Mouse (Mus musculus) embryonic facial prominence, embryonic 15.5 days (tissue): Measurements from ENCODE around the gene Fsd1. TPM values are rescaled to one million over a fixed set of nuclear protein-coding genes. Genes with fewer than 3 reads are reported as not detected.
"Not testable (repeated sequence)": the region's sequence is repeated elsewhere in the genome, so short reads cannot be mapped to it uniquely, and the experiment has no call there.

Experiments used
- ATAC-seq: fragments of 200-750 bp; cut with Nextera tagmentation; 2 replicates; pipeline ENCODE4 v1.8.0; 2017; ENCODE audit warnings: low read depth, moderate TSS enrichment; ENCODE audit not compliant: insufficient number of reproducible peaks, low FRiP score, low TSS enrichment
- H3K27ac ChIP-seq: fragments of 300-500 bp; sonication (generic); replicated peaks from 2 replicates; pipeline ENCODE4 v1.5.1; 2015; ENCODE audit warnings: mild to moderate bottlenecking, inconsistent platforms
- H3K27me3 ChIP-seq: fragments of 300-500 bp; sonication (generic); 2 replicates; pipeline ENCODE4 v1.6.1; 2015; ENCODE audit warnings: inconsistent platforms
- H3K36me3 ChIP-seq: fragments of 300-500 bp; sonication (generic); 2 replicates; pipeline ENCODE4 v1.6.1; 2015; ENCODE audit warnings: mild to moderate bottlenecking, inconsistent platforms
- H3K4me1 ChIP-seq: fragments of 300-500 bp; sonication (generic); 2 replicates; pipeline ENCODE4 v1.6.1; 2015; ENCODE audit warnings: inconsistent platforms
- H3K4me2 ChIP-seq: fragments of 300-500 bp; sonication (generic); replicated peaks from 2 replicates; pipeline ENCODE4 v1.6.1; 2015; ENCODE audit warnings: mild to moderate bottlenecking, inconsistent platforms
- H3K4me3 ChIP-seq: fragments of 300-500 bp; sonication (generic); replicated peaks from 2 replicates; pipeline ENCODE4 v1.5.1; 2015; ENCODE audit warnings: mild to moderate bottlenecking, inconsistent platforms
- H3K9ac ChIP-seq: fragments of 300-500 bp; sonication (generic); 2 replicates; pipeline ENCODE4 v1.6.1; 2015; ENCODE audit warnings: inconsistent platforms
- H3K9me3 ChIP-seq: fragments of 300-500 bp; sonication (generic); replicated peaks from 2 replicates; pipeline ENCODE4 v1.6.1; 2016; ENCODE audit warnings: inconsistent platforms
- WGBS: fragments of 180-500 bp; shearing (Covaris S2); methylation state at CpG from one replicate; pipeline ENCODE4 v1.1.7; 2015; 5-methylcytosine and 5-hydroxymethylcytosine counted together
- polyA plus RNA-seq: library from polyadenylated mRNA; unstranded; fragments of >200 nt; fragmentation: Nextera tagmentation; extraction: Ambion mirVana; gene quantifications from 2 replicates; pipeline ENCODE4 v1.2.1, GENCODE M21; 2015

The Fsd1 gene
- 12.5 and 16.8 TPM in 2 replicates for polyA plus RNA-seq

GRCm38 (mm10) chr17:55986030-55986961, at the start of gene Fsd1:
TSS of gene Fsd1 (plus strand) at chr17:55986509.
- Histone ChIP-seq H3K27me3 (no peaks in the 10 kb centered on the region), H3K4me1 (peaks cover 12% of the 10 kb centered on the region), H3K36me3 (no peaks in the 10 kb centered on the region), H3K4me3 (peak within 1 kb of the TSS; percentile 53), H3K9me3 (no peaks in the 10 kb centered on the region), H3K27ac (no peak within 1 kb of the TSS), H3K4me2 (peak within 1 kb of the TSS; percentile 87), H3K9ac (peak within 1 kb of the TSS; percentile 16)
- ATAC-seq: peak; percentile 15; the same call in 1 of the 2 replicates
- WGBS: 7% methylated on average over 35 of the region's 35 CpGs

- 29% methylated on average over 10 of the region's 10 CpGs for WGBS
- not testable (repeated sequence) for H3K27me3 ChIP-seq, H3K4me1 ChIP-seq, H3K9me3 ChIP-seq, H3K9ac ChIP-seq
- Histone ChIP-seq H3K4me2 (peak overlapping the region; percentile 83), H3K4me3 (peak overlapping the region; percentile 54), H3K27ac (peak overlapping the region; percentile 96), H3K36me3 (peaks cover 16% of the 10 kb centered on the region; the same call in 1 of the 2 replicates)
- ATAC-seq: peak; percentile 48
These were observed 41.9 kb upstream of the Fsd1 start for GRCm38 (mm10) chr17:55944387-55944865.

GRCm38 (mm10) chr17:55944866-55945682, 41.2 kb upstream of the Fsd1 start:
- Histone ChIP-seq H3K9ac (peak overlapping the region; percentile 53), H3K27ac (peak overlapping the region; percentile 96), H3K36me3 (peaks cover 10% of the 10 kb centered on the region; the same call in 1 of the 2 replicates), H3K4me3 (peak overlapping the region; percentile 54), H3K4me2 (peak overlapping the region; percentile 83)
- H3K27me3 ChIP-seq, H3K4me1 ChIP-seq, H3K9me3 ChIP-seq: not testable (repeated sequence)
- under 1% methylated on average over 55 of the region's 56 CpGs for WGBS
- ATAC-seq: peak; percentile 94

GRCm38 (mm10) chr17:55945696-55946095, 40.6 kb upstream of the Fsd1 start:
- H3K36me3 ChIP-seq: peaks cover 6% of the 10 kb centered on the region; the same call in 1 of the 2 replicates
- peak overlapping the region; percentile 53 for H3K9ac ChIP-seq
- H3K4me2 ChIP-seq: peak overlapping the region; percentile 83
- peak overlapping the region; percentile 96 for H3K27ac ChIP-seq
- peaks cover 3% of the 10 kb centered on the region; the same call in 1 of the 2 replicates for H3K27me3 ChIP-seq
- peak overlapping the region; percentile 54 for H3K4me3 ChIP-seq
- ATAC-seq: no peak
- no peaks in the 10 kb centered on the region for H3K9me3 ChIP-seq
- H3K4me1 ChIP-seq: peaks cover 5% of the 10 kb centered on the region; the same call in 1 of the 2 replicates
- 24% methylated on average over 5 of the region's 5 CpGs for WGBS

- H3K27ac ChIP-seq: no peak overlapping the region
- H3K4me2 ChIP-seq: no peak overlapping the region
- peaks cover 5% of the 10 kb centered on the region; the same call in 1 of the 2 replicates for H3K4me1 ChIP-seq
- H3K4me3 ChIP-seq: no peak overlapping the region
- H3K27me3 ChIP-seq: peaks cover 6% of the 10 kb centered on the region; the same call in 1 of the 2 replicates
- no peaks in the 10 kb centered on the region for H3K9me3 ChIP-seq
- H3K9ac ChIP-seq: no peak overlapping the region
- ATAC-seq: no peak
- no peaks in the 10 kb centered on the region for H3K36me3 ChIP-seq
- 88% methylated on average over 4 of the region's 4 CpGs for WGBS
These were observed 37.7 kb upstream of the Fsd1 start for GRCm38 (mm10) chr17:55948647-55949046.

- H3K4me2 ChIP-seq: no peak within 1 kb of the TSS
- H3K4me1 ChIP-seq: peaks cover 5% of the 10 kb centered on the region; the same call in 1 of the 2 replicates
- ATAC-seq: no peak
- no peaks in the 10 kb centered on the region for H3K9me3 ChIP-seq
- 85% methylated on average over 2 of the region's 2 CpGs for WGBS
- no peak within 1 kb of the TSS for H3K27ac ChIP-seq
- H3K27me3 ChIP-seq: peaks cover 9% of the 10 kb centered on the region; the same call in 1 of the 2 replicates
- H3K36me3 ChIP-seq: no peaks in the 10 kb centered on the region
- H3K4me3 ChIP-seq: no peak within 1 kb of the TSS
- no peak within 1 kb of the TSS for H3K9ac ChIP-seq
These were observed 36.9 kb upstream of the Fsd1 start, which contains the start of gene Zfp119b for GRCm38 (mm10) chr17:55949400-55949799. TSS of gene Zfp119b (minus strand) at chr17:55949500.

GRCm38 (mm10) chr17:55950601-55951000, 35.7 kb upstream of the Fsd1 start:
- WGBS: 74% methylated on average over 9 of the region's 9 CpGs
- Histone ChIP-seq H3K36me3 (no peaks in the 10 kb centered on the region), H3K9me3 (no peaks in the 10 kb centered on the region), H3K4me3 (no peak overlapping the region), H3K4me2 (no peak overlapping the region), H3K9ac (no peak overlapping the region), H3K4me1 (peaks cover 3% of the 10 kb centered on the region; the same call in 1 of the 2 replicates), H3K27me3 (peaks cover 14% of the 10 kb centered on the region), H3K27ac (no peak overlapping the region)
- no peak for ATAC-seq

GRCm38 (mm10) chr17:55952041-55952440, 34.3 kb upstream of the Fsd1 start:
- H3K36me3 ChIP-seq: no peaks in the 10 kb centered on the region
- no peak overlapping the region for H3K4me2 ChIP-seq
- H3K27me3 ChIP-seq: peaks cover 14% of the 10 kb centered on the region
- H3K9me3 ChIP-seq: no peaks in the 10 kb centered on the region
- H3K9ac ChIP-seq: no peak overlapping the region
- no peak overlapping the region for H3K4me3 ChIP-seq
- ATAC-seq: no peak
- no peak overlapping the region for H3K27ac ChIP-seq
- peaks cover 11% of the 10 kb centered on the region for H3K4me1 ChIP-seq

GRCm38 (mm10) chr17:55952447-55953027, 33.8 kb upstream of the Fsd1 start, which contains the start of gene Ebi3:
TSS of gene Ebi3 (plus strand) at chr17:55952640.
- no peak for ATAC-seq
- no peaks in the 10 kb centered on the region for H3K36me3 ChIP-seq
- H3K4me1 ChIP-seq: peaks cover 16% of the 10 kb centered on the region
- WGBS: 69% methylated on average over 6 of the region's 6 CpGs
- peaks cover 14% of the 10 kb centered on the region for H3K27me3 ChIP-seq
- H3K9ac ChIP-seq: no peak within 1 kb of the TSS
- no peak within 1 kb of the TSS for H3K4me3 ChIP-seq
- no peak within 1 kb of the TSS for H3K27ac ChIP-seq
- H3K4me2 ChIP-seq: no peak within 1 kb of the TSS
- H3K9me3 ChIP-seq: no peaks in the 10 kb centered on the region

- no peak overlapping the region for H3K27ac ChIP-seq
- no peaks in the 10 kb centered on the region for H3K36me3 ChIP-seq
- 75% methylated on average over 6 of the region's 6 CpGs for WGBS
- H3K4me2 ChIP-seq: no peak overlapping the region
- peaks cover 23% of the 10 kb centered on the region for H3K4me1 ChIP-seq
- no peak overlapping the region for H3K9ac ChIP-seq
- no peak overlapping the region for H3K4me3 ChIP-seq
- ATAC-seq: no peak
- no peaks in the 10 kb centered on the region for H3K9me3 ChIP-seq
- peaks cover 12% of the 10 kb centered on the region for H3K27me3 ChIP-seq
These were observed 32.6 kb upstream of the Fsd1 start for GRCm38 (mm10) chr17:55953751-55954150.
